Mouse (Mus musculus) ES-E14 (cell line): ENCODE results near the gene Rbfox2.

Source experiments
- HCFC1 ChIP-seq: IDR thresholded peaks from 2 replicates; pipeline ENCODE4 v1.6.1; 2012; ENCODE audit warnings: low read length, inconsistent platforms, borderline replicate concordance; ENCODE audit not compliant: insufficient read depth
- ZC3H11A ChIP-seq: IDR thresholded peaks from 2 replicates; pipeline ENCODE4 v1.6.1; 2012; ENCODE audit warnings: low read depth, mild to moderate bottlenecking, inconsistent platforms, low read length, borderline replicate concordance

- TF ChIP-seq ZC3H11A (no peak), HCFC1 (no peak)
These were observed 121.2 kb downstream of the Rbfox2 start for GRCm38 (mm10) chr15:77185614-77186013.
